ENCODE assay signal across 9 mouse cellular contexts in genomic region chr2:160601805-160602204, GRCm38 (mm10). TPM values are rescaled to one million over a fixed set of nuclear protein-coding genes. Genes with fewer than 3 reads are reported as not detected.
DNase-seq lines count a peak whose midpoint lies in the region; ATAC-seq and TF ChIP-seq lines count a peak whose summit lies in the region.
"Had no signal": no experiment of that assay in that cellular context is flagged by ENCODE, and none has a peak within 500 bp of the region (broad histone marks: within the 10 kb centered on the region; RNA-seq: fewer than 3 reads in every experiment).

No protein-coding gene starts in this region.

- TF ChIP-seq RAD21 in CH12.LX (IDR thresholded peaks at IDR 0.05; ENCODE audit: low read depth, low read length), result peak; percentile 82

- peak; percentile 28 to 46 for DNase-seq in heart, postnatal 36 days
- peak; percentile 75 for DNase-seq in CH12.LX (ENCODE audit: extremely low read depth)
- peak; percentile 53 for DNase-seq in stomach, postnatal 0 days (ENCODE audit: low spot score)
- DNase-seq in forebrain, embryonic 10.5 days (ENCODE audit: extremely low spot score, low spot score), result no peak
- no peak for DNase-seq in layer of hippocampus, adult 8-10 months (ENCODE audit: low spot score in 2 of 2)

- no peak overlapping the region for H3K4me2 ChIP-seq in heart, embryonic 12.5 days
- H3K4me2 ChIP-seq in CH12.LX (ENCODE audit: insufficient read depth, low read depth, poor library complexity, severe bottlenecking), result no peak overlapping the region
- H3K4me2 ChIP-seq in liver, embryonic 12.5 days, result peak overlapping the region; percentile 61; the same call in 1 of the 2 replicates
- H3K4me2 ChIP-seq in stomach, postnatal 0 days (replicated peaks; ENCODE audit: low read depth), result no peak overlapping the region
- H3K4me2 ChIP-seq: limb, embryonic 15.5 days had no signal

- peaks cover 7% of the 10 kb centered on the region for H3K4me1 ChIP-seq in heart, embryonic 12.5 days (replicated peaks)
- peaks cover 6 to 44% of the 10 kb centered on the region in 2 experiments for H3K4me1 ChIP-seq in CH12.LX (ENCODE audit: control insufficient read depth in 1 of 2, insufficient read depth in 2 of 2)
- H3K4me1 ChIP-seq in bone marrow, adult 2 months (ENCODE audit: control insufficient read depth, insufficient read depth, low read length), result no peaks in the 10 kb centered on the region
- peaks cover 57% of the 10 kb centered on the region for H3K4me1 ChIP-seq in liver, embryonic 12.5 days
- no peaks in the 10 kb centered on the region for H3K4me1 ChIP-seq in stomach, postnatal 0 days (replicated peaks; ENCODE audit: control insufficient read depth, insufficient read depth)
- no peaks in the 10 kb centered on the region for H3K4me1 ChIP-seq in forebrain, embryonic 10.5 days

- H3K79me2 ChIP-seq in CH12.LX (replicated peaks; ENCODE audit: control insufficient read depth, extremely low read depth, insufficient read depth, poor library complexity, severe bottlenecking), result no peaks in the 10 kb centered on the region

- no peak overlapping the region for H3K27ac ChIP-seq in heart, embryonic 12.5 days (ENCODE audit: poor library complexity, severe bottlenecking)
- H3K27ac ChIP-seq in CH12.LX (ENCODE audit: insufficient read depth, low read depth), result peak overlapping the region; percentile 90; the same call in 1 of the 2 replicates
- H3K27ac ChIP-seq in bone marrow, adult 2 months (ENCODE audit: control insufficient read depth, insufficient read depth, low read depth, low read length, poor library complexity), result no peak overlapping the region
- H3K27ac ChIP-seq in liver, embryonic 12.5 days, result peak overlapping the region; percentile 99
- H3K27ac ChIP-seq in stomach, postnatal 0 days (replicated peaks), result no peak overlapping the region
- no peak overlapping the region for H3K27ac ChIP-seq in forebrain, embryonic 10.5 days
- H3K27ac ChIP-seq: limb, embryonic 15.5 days had no signal

- H3K9me3 ChIP-seq in heart, embryonic 12.5 days (replicated peaks), result no peaks in the 10 kb centered on the region
- H3K9me3 ChIP-seq in CH12.LX (replicated peaks; ENCODE audit: low read length), result peaks cover 6% of the 10 kb centered on the region
- no peaks in the 10 kb centered on the region for H3K9me3 ChIP-seq in liver, embryonic 12.5 days (replicated peaks)
- no peaks in the 10 kb centered on the region for H3K9me3 ChIP-seq in stomach, postnatal 0 days (ENCODE audit: control insufficient read depth, low read length)
- no peaks in the 10 kb centered on the region for H3K9me3 ChIP-seq in forebrain, embryonic 10.5 days
- H3K9me3 ChIP-seq: limb, embryonic 15.5 days had no signal

- peak; percentile 66 to 83; a peak in 3 of 4 replicates for TF ChIP-seq CTCF in CH12.LX (conservative IDR thresholded peaks at IDR 0.05 in 1 of 2, IDR thresholded peaks at IDR 0.05 in 1 of 2; ENCODE audit: low read depth in 2 of 2, low read length in 2 of 2)
- peak; percentile 54 for TF ChIP-seq CTCF in bone marrow, adult 2 months (IDR thresholded peaks at IDR 0.05; ENCODE audit: control insufficient read depth, insufficient read depth, low read length)
- peak; percentile 82 for TF ChIP-seq CTCF in stomach, postnatal 0 days (IDR thresholded peaks at IDR 0.05; ENCODE audit: low read depth)

- H3K4me3 ChIP-seq in heart, embryonic 12.5 days, result no peak overlapping the region
- H3K4me3 ChIP-seq in CH12.LX (replicated peaks in 1 of 3; ENCODE audit: low read depth in 2 of 3, low read length in 2 of 3, poor library complexity in 1 of 3), result no peak overlapping the region
- H3K4me3 ChIP-seq in bone marrow, adult 2 months (replicated peaks; ENCODE audit: control insufficient read depth, low read depth, low read length), result no peak overlapping the region
- H3K4me3 ChIP-seq in liver, embryonic 12.5 days, result no peak overlapping the region
- H3K4me3 ChIP-seq in stomach, postnatal 0 days (ENCODE audit: low read depth, low read length), result no peak overlapping the region
- H3K4me3 ChIP-seq in forebrain, embryonic 10.5 days, result no peak overlapping the region
- H3K4me3 ChIP-seq: limb, embryonic 15.5 days had no signal

- no peak for ATAC-seq in heart, embryonic 12.5 days (ENCODE audit: insufficient number of reproducible peaks, low FRiP score)
- ATAC-seq in liver, embryonic 12.5 days, result no peak
- no peak for ATAC-seq in stomach, postnatal 0 days (ENCODE audit: low FRiP score, low TSS enrichment)

- WGBS in heart, embryonic 12.5 days, result 40% methylated on average over 1 of the region's 1 CpGs
- WGBS in bone marrow, adult 2 months, result 42% methylated on average over 1 of the region's 1 CpGs
- 26% methylated on average over 1 of the region's 1 CpGs for WGBS in liver, embryonic 12.5 days (ENCODE audit: insufficient replicate concordance)
- WGBS in stomach, postnatal 0 days, result 44% methylated on average over 1 of the region's 1 CpGs
- WGBS in forebrain, embryonic 10.5 days, result 79% methylated on average over 1 of the region's 1 CpGs

- H3K27me3 ChIP-seq in heart, embryonic 12.5 days (replicated peaks), result 0 out of 2 replicates have a peak, but pooled peaks cover 5% of the 10 kb centered on the region
- H3K27me3 ChIP-seq in CH12.LX (replicated peaks), result no peaks in the 10 kb centered on the region
- H3K27me3 ChIP-seq in liver, embryonic 12.5 days (replicated peaks), result peaks cover 14% of the 10 kb centered on the region
- no peaks in the 10 kb centered on the region for H3K27me3 ChIP-seq in stomach, postnatal 0 days (ENCODE audit: control insufficient read depth, insufficient read depth, low read length)
- no peaks in the 10 kb centered on the region for H3K27me3 ChIP-seq in forebrain, embryonic 10.5 days (ENCODE audit: poor library complexity, severe bottlenecking)

- H3K9ac ChIP-seq in heart, embryonic 12.5 days, result no peak overlapping the region
- no peak overlapping the region for H3K9ac ChIP-seq in CH12.LX (ENCODE audit: insufficient read depth, low read depth)
- peak overlapping the region; percentile 70 for H3K9ac ChIP-seq in liver, embryonic 12.5 days
- no peak overlapping the region for H3K9ac ChIP-seq in stomach, postnatal 0 days (ENCODE audit: low read length)
- H3K9ac ChIP-seq: limb, embryonic 15.5 days had no signal

- no peak for TF ChIP-seq EP300 in CH12.LX (IDR thresholded peaks at IDR 0.05; ENCODE audit: low read length)
- no peak for TF ChIP-seq EP300 in stomach, postnatal 0 days (optimal IDR thresholded peaks at IDR 0.05)

- in situ Hi-C loops in CH12.LX (cut with MboI; ENCODE audit: low pct_ligation_motif_present, low pct_unique_long_range_greater_than_20kb, low sequenced_read_pairs), result loop anchor here (5.0 kb wide), 2 partner anchors 50 to 280 kb away; partner anchors contain the start of gene Lpin3

- no peaks in the 10 kb centered on the region for H3K36me3 ChIP-seq in heart, embryonic 12.5 days
- H3K36me3 ChIP-seq in CH12.LX (replicated peaks in 1 of 2; ENCODE audit: control insufficient read depth in 1 of 2, insufficient read depth in 1 of 2, low read length in 1 of 2), result no peaks in the 10 kb centered on the region
- no peaks in the 10 kb centered on the region for H3K36me3 ChIP-seq in liver, embryonic 12.5 days
- no peaks in the 10 kb centered on the region for H3K36me3 ChIP-seq in stomach, postnatal 0 days (ENCODE audit: control insufficient read depth, insufficient read depth, low read length)
- no peaks in the 10 kb centered on the region for H3K36me3 ChIP-seq in forebrain, embryonic 10.5 days (replicated peaks)
- H3K36me3 ChIP-seq: limb, embryonic 15.5 days had no signal

- dilution Hi-C loops in CH12.LX (cut with MboI; ENCODE audit: extremely low pct_ligation_motif_present, extremely low pct_unique_long_range_greater_than_20kb, low sequenced_read_pairs), result no loop called here

- intact Hi-C loops in heart, postnatal 36 days (cut with DNase I), result loop anchor here (5.0 kb wide), 1 partner anchor 100 kb away; no protein-coding TSS in a partner anchor

- TF ChIP-seq POLR2A in CH12.LX (IDR thresholded peaks at IDR 0.05; ENCODE audit: low read depth, low read length), result no peak
- no peak for TF ChIP-seq POLR2A in bone marrow, adult 2 months (IDR thresholded peaks at IDR 0.05; ENCODE audit: borderline replicate concordance, control insufficient read depth, low read depth, low read length)

TF ChIP-seq in CH12.LX, 34 proteins besides CTCF, POLR2A, EP300 and RAD21 (continues in another document):
- TF ChIP-seq USF2 (conservative IDR thresholded peaks at IDR 0.05; ENCODE audit: low read depth, low read length) (no peak), JUND (conservative IDR thresholded peaks at IDR 0.05; ENCODE audit: low read depth, low read length) (no peak), ZKSCAN1 (IDR thresholded peaks at IDR 0.05; ENCODE audit: borderline replicate concordance, low read depth, low read length) (no peak), KAT2A (IDR thresholded peaks at IDR 0.05; ENCODE audit: insufficient replicate concordance, low read length) (no peak), ZC3H11A (IDR thresholded peaks at IDR 0.05; ENCODE audit: low read depth, low read length) (peak; percentile 44), MAFK (IDR thresholded peaks at IDR 0.05; ENCODE audit: insufficient replicate concordance, low read length) (no peak), MAX (IDR thresholded peaks at IDR 0.05; ENCODE audit: low read length) (no peak), BHLHE40 (IDR thresholded peaks at IDR 0.05; ENCODE audit: low read depth, low read length) (peak; percentile 31; the same call in 1 of the 2 replicates), HCFC1 (IDR thresholded peaks at IDR 0.05; ENCODE audit: low read depth, low read length) (no peak), MXI1 (IDR thresholded peaks at IDR 0.05; ENCODE audit: low read depth, low read length) (0 out of 2 replicates have a peak, but pooled peaks have one; percentile 40), NRF1 (IDR thresholded peaks at IDR 0.05; ENCODE audit: low read depth, low read length) (no peak), USF1 (IDR thresholded peaks at IDR 0.05; ENCODE audit: low read depth, low read length) (no peak), MAZ (IDR thresholded peaks at IDR 0.05; ENCODE audit: low read depth, low read length) (0 out of 2 replicates have a peak, but pooled peaks have one; percentile 44), RCOR1 (conservative IDR thresholded peaks at IDR 0.05; ENCODE audit: low read depth, low read length) (no peak)

RNA-seq across cellular contexts. Expression of gene Top1, which starts 43.9 kb away (rescaled TPM):
- total RNA-seq in heart, postnatal 36 days (2021), result 10 to 100 TPM; 46.9 to 50.5 TPM
- 60.1 and 63.9 TPM in 2 replicates for polyA plus RNA-seq in heart, embryonic 12.5 days (2016; fragmentation: Nextera tagmentation; extraction: Ambion mirVana)
- 91.3 and 150 TPM in 2 replicates for total RNA-seq in CH12.LX (2012; rRNA removed)
- total RNA-seq in CH12.LX (2014; rRNA removed), result 89.8 and 91.4 TPM in 2 replicates
- polyA plus RNA-seq in CH12.LX (2012; ENCODE audit: insufficient read length, low read depth), result 299 and 312 TPM in 2 replicates
- polyA plus RNA-seq in bone marrow, adult 2 months (2011; ENCODE audit: insufficient read depth, insufficient read length, low replicate concordance, missing spikeins), result 53.1 and 54.4 TPM in 2 replicates
- polyA plus RNA-seq in liver, embryonic 12.5 days (2016; fragmentation: Nextera tagmentation; extraction: Ambion mirVana), result 83.7 and 87.7 TPM in 2 replicates
- 29.7 and 30.6 TPM in 2 replicates for polyA plus RNA-seq in stomach, postnatal 0 days (2015; fragmentation: Nextera tagmentation; extraction: Ambion mirVana)
- 113 and 118 TPM in 2 replicates for polyA plus RNA-seq in forebrain, embryonic 10.5 days (2016; fragmentation: Nextera tagmentation; extraction: Ambion mirVana)
- 10 to 100 TPM; 66.7 to 86.7 (median 78.4) TPM for total RNA-seq in layer of hippocampus, adult 8-10 months (2022)

Comparison
In these comparisons a context has a peak if more than half of its experiments do, and no peak if none do; other contexts are left out.
1. DNase-seq: peak in heart, postnatal 36 days (2 of 2), CH12.LX (single experiment) and stomach, postnatal 0 days (single experiment); none in forebrain, embryonic 10.5 days (single experiment) and layer of hippocampus, adult 8-10 months (0 of 2).
2. H3K27ac ChIP-seq: peak in CH12.LX (single experiment) and liver, embryonic 12.5 days (single experiment); none in heart, embryonic 12.5 days (single experiment), bone marrow, adult 2 months (single experiment), stomach, postnatal 0 days (single experiment) and forebrain, embryonic 10.5 days (single experiment).
3. Peak in every context shown above with its lines, with median percentiles within 50 percentile points of each other: CTCF ChIP-seq.